Mouse (Mus musculus) thymus, postnatal 36 days (tissue): ENCODE results near the gene Rab11b.

Experiments
- DNase-seq, 2 experiments: peaks; one replicate each; pipeline ENCODE4 v3.0.0; 2022; ENCODE audit warnings: mixed read lengths in 2 of 2

Rab11b gene

DNA sequence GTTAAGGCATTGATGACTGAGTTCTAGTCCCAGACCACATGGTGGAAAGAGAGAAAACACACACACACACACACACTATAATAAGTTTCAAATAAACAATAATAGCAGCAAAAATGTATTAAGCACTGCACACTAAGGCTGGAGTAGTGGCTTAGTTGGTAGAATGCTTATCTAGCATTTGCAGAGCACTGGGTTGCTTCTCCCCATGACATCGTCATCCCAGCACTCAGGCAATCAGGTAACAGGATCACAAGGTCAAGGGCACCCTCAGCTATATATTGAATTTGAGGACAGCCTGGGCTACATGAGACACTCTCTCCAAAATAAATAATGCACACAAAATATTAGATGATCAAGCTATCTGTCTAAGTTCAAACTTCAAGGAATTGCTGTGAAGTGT lies 45.6 kb downstream of the Rab11b start:
- DNase-seq = no peak

DNA sequence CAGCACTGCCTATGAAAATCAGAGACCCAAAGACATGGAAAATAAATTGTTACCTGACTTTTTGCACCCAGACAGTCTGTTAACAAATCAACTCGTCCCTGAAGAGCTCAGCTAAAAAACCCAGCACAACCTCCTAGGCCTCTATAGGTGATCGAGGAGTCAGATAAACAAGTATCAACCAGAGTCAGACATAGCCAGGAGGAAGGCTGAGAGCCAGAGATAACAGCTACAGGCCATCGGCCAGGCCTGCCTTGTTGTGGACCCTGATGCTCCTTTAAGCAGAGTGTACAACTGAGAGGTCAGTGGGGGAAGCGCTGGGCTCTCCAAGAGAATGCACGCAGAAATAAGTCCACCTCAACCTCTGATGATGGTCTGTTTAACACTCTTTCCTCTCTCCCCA lies 47.1 kb downstream of the Rab11b start:
- DNase-seq = no peak

DNA sequence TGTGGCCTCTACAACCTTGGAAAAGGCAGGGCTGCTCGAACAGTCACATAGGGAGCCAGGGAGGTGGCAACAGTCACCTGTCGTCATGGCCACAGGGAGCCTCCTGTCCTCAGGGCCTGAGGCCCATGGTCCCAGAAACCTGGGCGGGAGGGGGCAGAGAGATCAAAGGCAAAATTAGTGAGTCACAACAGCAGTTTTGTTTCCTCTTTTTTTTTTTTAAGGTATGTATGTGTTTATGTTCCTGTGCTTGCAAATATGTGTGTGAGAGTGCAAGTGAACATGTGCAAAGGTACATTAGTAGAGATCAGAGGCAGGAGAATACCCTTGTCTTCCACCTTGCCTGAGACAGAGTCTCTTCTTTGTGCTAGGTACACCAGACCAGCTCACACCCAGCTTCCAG lies 50.5 kb downstream of the Rab11b start:
- DNase-seq = no peak

DNA sequence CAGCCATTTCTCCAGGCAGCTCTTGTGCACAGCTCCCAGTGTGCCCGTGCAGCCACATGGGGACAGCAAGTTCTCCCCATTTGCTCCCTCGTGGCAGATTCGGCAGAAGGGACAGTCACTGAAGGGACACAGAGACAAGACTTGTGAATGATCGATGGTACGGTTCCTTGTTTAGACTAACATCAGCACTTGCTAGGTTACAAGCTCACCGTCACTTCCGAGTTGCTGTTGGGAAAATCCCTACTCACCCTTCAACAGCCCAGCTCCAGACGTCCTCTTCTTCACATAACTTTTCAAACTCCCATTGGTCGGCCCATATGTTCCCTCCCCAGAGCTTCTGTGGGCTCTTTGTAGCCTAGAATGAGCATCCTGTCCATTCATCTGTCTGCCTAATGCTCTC lies 57.2 kb downstream of the Rab11b start:
- DNase-seq = no peak

DNA sequence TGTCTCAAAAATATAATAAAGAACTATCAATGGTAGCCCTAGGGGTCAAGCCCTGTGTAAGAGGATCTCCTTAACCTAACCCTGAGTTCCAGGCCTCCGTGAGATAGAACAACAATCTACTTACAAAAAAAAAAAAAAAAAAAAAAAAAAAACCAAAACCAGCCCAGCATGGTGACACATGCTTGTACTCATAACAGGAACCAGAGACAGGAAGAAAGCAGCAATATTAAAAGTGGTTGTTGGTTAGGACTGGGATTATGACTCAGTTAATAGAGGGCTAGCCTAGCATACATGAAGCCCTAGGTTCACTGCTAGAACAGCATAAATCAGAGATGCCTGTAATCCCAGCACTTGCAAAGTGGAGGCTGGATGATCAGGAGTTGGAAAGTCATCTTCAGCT lies 58.2 kb downstream of the Rab11b start:
- DNase-seq = no peak

DNA sequence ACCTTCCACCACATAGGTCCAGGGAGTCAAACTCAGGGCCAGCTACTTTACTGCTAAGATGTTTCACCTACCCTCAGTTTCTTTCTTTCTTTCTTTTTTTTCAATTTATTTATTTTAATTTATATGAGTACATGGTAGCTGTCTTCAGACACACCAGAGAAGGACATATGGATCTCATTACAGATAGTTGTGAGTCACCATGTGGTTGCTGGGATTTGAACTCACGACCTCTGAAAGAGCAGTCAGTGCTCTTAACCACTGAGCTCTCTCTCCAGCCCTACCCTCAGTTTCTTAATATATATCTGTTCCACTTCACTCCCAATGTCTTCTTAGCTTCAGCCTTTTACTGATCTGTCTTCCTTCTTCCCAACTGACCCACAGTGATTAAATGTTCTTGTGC lies 64.9 kb downstream of the Rab11b start:
- DNase-seq = no peak
